Mouse (Mus musculus): ENCODE results near the gene Rasl11a.
"Not testable (repeated sequence)": the region's sequence is repeated elsewhere in the genome, so short reads cannot be mapped to it uniquely, and the experiment has no call there.

The Rasl11a gene

GRCm38 (mm10) chr5:146844301-146844941 is 450 bp upstream of the Rasl11a start:
- DNase-seq: peak in 1 of 2 experiments; percentile 12

- DNase-seq: peak in 1 of 2 experiments; percentile 32
Measured at GRCm38 (mm10) chr5:146846489-146846888, 1.6 kb downstream of the Rasl11a start.

- peak; percentile 67 to 74 for DNase-seq
Measured at GRCm38 (mm10) chr5:146848936-146849582, 4.2 kb downstream of the Rasl11a start.

GRCm38 (mm10) chr5:146856106-146856505 is 11.2 kb downstream of the Rasl11a start:
- DNase-seq: no peak

- DNase-seq: no peak
Measured at GRCm38 (mm10) chr5:146857620-146858019, 12.7 kb downstream of the Rasl11a start.

- no peak for DNase-seq
Measured at GRCm38 (mm10) chr5:146858772-146859171, 13.9 kb downstream of the Rasl11a start.

- DNase-seq: no peak
Measured at GRCm38 (mm10) chr5:146859246-146859645, 14.4 kb downstream of the Rasl11a start.

- peak in 1 of 2 experiments; percentile 23 for DNase-seq
Measured at GRCm38 (mm10) chr5:146860222-146860998, 15.5 kb downstream of the Rasl11a start.

GRCm38 (mm10) chr5:146861588-146861987 is 16.7 kb downstream of the Rasl11a start:
- DNase-seq: peak; percentile 69 to 80

GRCm38 (mm10) chr5:146865511-146865910 is 20.6 kb downstream of the Rasl11a start:
- no peak for DNase-seq

- no peak for DNase-seq
Measured at GRCm38 (mm10) chr5:146866277-146866676, 21.4 kb downstream of the Rasl11a start.

GRCm38 (mm10) chr5:146867246-146867945 is 22.5 kb downstream of the Rasl11a start:
- peak; percentile 50 to 58 for DNase-seq

- no peak for DNase-seq
Measured at GRCm38 (mm10) chr5:146867946-146868314, 23.1 kb downstream of the Rasl11a start.

- no peak for DNase-seq
Measured at GRCm38 (mm10) chr5:146872981-146873631, 28.2 kb downstream of the Rasl11a start.

GRCm38 (mm10) chr5:146876024-146876423 is 31.2 kb downstream of the Rasl11a start:
- DNase-seq: no peak

- not testable (repeated sequence) for DNase-seq
Measured at GRCm38 (mm10) chr5:146877882-146878281, 33.0 kb downstream of the Rasl11a start.

- no peak for DNase-seq
Measured at GRCm38 (mm10) chr5:146882261-146882660, 37.4 kb downstream of the Rasl11a start.

GRCm38 (mm10) chr5:146883053-146883452 is 38.2 kb downstream of the Rasl11a start:
- DNase-seq: no peak

GRCm38 (mm10) chr5:146883486-146884272 is 38.8 kb downstream of the Rasl11a start:
- no peak for DNase-seq

- DNase-seq: peak in 1 of 2 experiments; percentile 22
Measured at GRCm38 (mm10) chr5:146891127-146891526, 46.3 kb downstream of the Rasl11a start.

GRCm38 (mm10) chr5:146892904-146893303 is 48.0 kb downstream of the Rasl11a start:
- no peak for DNase-seq
